Mouse (Mus musculus) ZHBTc4 (cell line): ENCODE data around the gene Gcc1.

Source experiments
- DNase-seq: peaks from one replicate; pipeline ENCODE4 v3.0.0-alpha.2; 2011; ENCODE audit warnings: low read depth, low spot score

The Gcc1 gene

GRCm38 (mm10) chr6:28428290-28428689, at the start of gene Gcc1:
Gcc1 (minus strand) TSS chr6:28428390.
- no peak for DNase-seq

GRCm38 (mm10) chr6:28474839-28475238, 46.6 kb upstream of the Gcc1 start, which contains the start of gene Snd1:
Snd1 (plus strand) TSS chr6:28475139.
- DNase-seq: no peak

- DNase-seq: no peak
Measured at GRCm38 (mm10) chr6:28474211-28474610, 46.0 kb upstream of the Gcc1 start.

GRCm38 (mm10) chr6:28471284-28472035, 43.3 kb upstream of the Gcc1 start:
- no peak for DNase-seq

GRCm38 (mm10) chr6:28470621-28471020, 42.4 kb upstream of the Gcc1 start:
- no peak for DNase-seq

- DNase-seq: no peak
Measured at GRCm38 (mm10) chr6:28470017-28470602, 41.9 kb upstream of the Gcc1 start.

- no peak for DNase-seq
Measured at GRCm38 (mm10) chr6:28464630-28465029, 36.4 kb upstream of the Gcc1 start.

GRCm38 (mm10) chr6:28460534-28460933, 32.3 kb upstream of the Gcc1 start:
- no peak for DNase-seq

- DNase-seq: no peak
Measured at GRCm38 (mm10) chr6:28459221-28459668, 31.1 kb upstream of the Gcc1 start.

- DNase-seq: no peak
Measured at GRCm38 (mm10) chr6:28450977-28451376, 22.8 kb upstream of the Gcc1 start.

GRCm38 (mm10) chr6:28450481-28450880, 22.3 kb upstream of the Gcc1 start:
- peak; percentile 23 for DNase-seq

GRCm38 (mm10) chr6:28449253-28449652, 21.1 kb upstream of the Gcc1 start, which contains the start of gene Pax4:
Pax4 (minus strand) TSS chr6:28449353.
- no peak for DNase-seq

GRCm38 (mm10) chr6:28447937-28448336, 19.7 kb upstream of the Gcc1 start:
- DNase-seq: no peak

- no peak for DNase-seq
Measured at GRCm38 (mm10) chr6:28431538-28431855, 3.3 kb upstream of the Gcc1 start.

- DNase-seq: peak; percentile 69
Measured at GRCm38 (mm10) chr6:28430795-28431537, 2.8 kb upstream of the Gcc1 start.

- no peak for DNase-seq
Measured at GRCm38 (mm10) chr6:28429870-28430269, 1.7 kb upstream of the Gcc1 start.

- DNase-seq: no peak
Measured at GRCm38 (mm10) chr6:28427096-28427839, 922 bp downstream of the Gcc1 start, which contains the start of gene Fscn3. Fscn3 (plus strand) TSS chr6:28427789.

GRCm38 (mm10) chr6:28425019-28425418, 3.2 kb downstream of the Gcc1 start:
- no peak for DNase-seq

GRCm38 (mm10) chr6:28423767-28424695, 4.2 kb downstream of the Gcc1 start:
- peak; percentile 50 for DNase-seq

- peak; percentile 86 for DNase-seq
Measured at GRCm38 (mm10) chr6:28423313-28423712, 4.9 kb downstream of the Gcc1 start, which contains the start of gene Arf5. Arf5 (plus strand) TSS chr6:28423560.
